Mouse (Mus musculus) cerebellum, adult 18-20 months (tissue): ENCODE measurements around the gene Sval3.

Experiments
- DNase-seq, 2 experiments: peaks; one replicate each; pipeline ENCODE4 v3.0.0; 2021

The Sval3 gene

DNA sequence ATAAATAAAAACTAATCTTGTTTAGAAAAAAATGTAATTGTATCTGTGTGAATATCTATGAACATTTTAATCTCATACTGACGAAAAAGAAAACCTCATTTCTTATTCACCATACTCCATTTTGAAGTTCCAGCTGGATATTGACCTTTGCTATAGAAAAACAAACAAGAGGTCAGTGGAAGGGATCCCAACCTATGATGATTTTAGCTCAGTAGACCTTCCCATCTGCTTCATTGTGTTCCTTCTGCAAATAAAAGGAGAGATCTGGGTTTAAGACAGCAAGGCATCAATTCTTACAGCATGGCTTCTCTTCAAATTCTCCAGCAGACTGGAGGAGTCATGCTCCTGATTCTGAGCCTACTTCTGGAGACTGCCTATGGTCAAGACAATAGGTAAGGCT, at the start of gene Sval3:
Gene Sval3, plus strand, starts transcription at position 301 of the 400 bp plus-strand sequence.
- DNase-seq: no peak

DNA sequence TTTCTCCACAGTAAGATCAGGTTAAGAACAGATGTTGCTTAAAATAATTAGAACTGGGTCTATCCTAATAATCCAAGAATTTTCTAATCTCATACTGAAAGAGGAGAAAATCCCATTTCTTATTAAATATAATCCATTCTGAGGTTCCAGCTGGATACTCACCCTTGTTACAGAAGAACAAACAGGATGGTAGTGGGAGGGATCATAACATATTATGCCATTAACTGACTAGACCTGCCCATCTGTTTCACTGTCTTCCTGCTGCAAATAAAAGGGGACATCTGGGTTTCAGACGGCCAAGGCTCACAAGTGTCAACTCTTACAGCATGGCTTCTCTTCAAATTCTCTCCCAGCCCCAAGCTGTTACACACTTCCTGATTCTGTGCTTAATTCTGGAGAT, 16.6 kb upstream of the Sval3 start, which contains the start of gene Sval1:
Gene Sval1, plus strand, starts transcription at position 301 of the 400 bp plus-strand sequence.
- DNase-seq: no peak
